Mouse (Mus musculus) forebrain, postnatal 0 days (tissue): ENCODE data around the gene Ptprd. TPM values are rescaled to one million over a fixed set of nuclear protein-coding genes. Genes with fewer than 3 reads are reported as not detected.

Experiments
- ATAC-seq: fragments of 200-750 bp; cut with Nextera tagmentation; 2 replicates; pipeline ENCODE4 v1.8.0; 2017; ENCODE audit warnings: mild to moderate bottlenecking, moderate library complexity
- DNase-seq: peaks from one replicate; pipeline ENCODE4 v3.0.0-alpha.2; 2015
- H3K27ac ChIP-seq: fragments of 300-500 bp; sonication (generic); 2 replicates; pipeline ENCODE4 v1.5.1; 2014; ENCODE audit warnings: low read depth, mild to moderate bottlenecking, antibody characterized with exemption, low read length, moderate library complexity, mixed read lengths
- H3K27me3 ChIP-seq: fragments of 300-500 bp; sonication (generic); 2 replicates; pipeline ENCODE4 v1.6.1; 2014; ENCODE audit warnings: mild to moderate bottlenecking, low read length, mixed read lengths; ENCODE audit not compliant: insufficient read depth
- H3K36me3 ChIP-seq: fragments of 300-500 bp; sonication (generic); 2 replicates; pipeline ENCODE4 v1.6.1; 2014; ENCODE audit warnings: mild to moderate bottlenecking, moderate library complexity; ENCODE audit not compliant: insufficient read depth
- H3K4me1 ChIP-seq: fragments of 300-500 bp; sonication (generic); 2 replicates; pipeline ENCODE4 v1.6.1; 2014; ENCODE audit warnings: antibody characterized with exemption; ENCODE audit not compliant: insufficient read depth
- H3K4me2 ChIP-seq: fragments of 300-500 bp; sonication (generic); 2 replicates; pipeline ENCODE4 v1.6.1; 2014; ENCODE audit warnings: low read depth, mild to moderate bottlenecking, moderate library complexity
- H3K4me3 ChIP-seq: fragments of 300-500 bp; sonication (generic); 2 replicates; pipeline ENCODE4 v1.5.1; 2014; ENCODE audit warnings: low read depth, low read length, mixed read lengths
- H3K9ac ChIP-seq: fragments of 300-500 bp; sonication (generic); 2 replicates; pipeline ENCODE4 v1.6.1; 2014; ENCODE audit warnings: mild to moderate bottlenecking
- H3K9me3 ChIP-seq: fragments of 300-500 bp; sonication (generic); 2 replicates; pipeline ENCODE4 v1.6.1; 2016; ENCODE audit warnings: low read length
- CTCF ChIP-seq: sonication (generic); IDR thresholded peaks from 2 replicates; pipeline ENCODE4 v1.5.1; 2016; ENCODE audit warnings: antibody characterized with exemption, control low read depth, low read depth
- WGBS: fragments of 180-500 bp; shearing (Covaris S2); extraction: QIAGEN DNeasy Blood & Tissue Kit; methylation state at CpG from one replicate; pipeline ENCODE4 v1.1.7; 2014; 5-methylcytosine and 5-hydroxymethylcytosine counted together
- polyA plus RNA-seq: library from polyadenylated mRNA; unstranded; fragments of >200 nt; fragmentation: Nextera tagmentation; extraction: Ambion mirVana; gene quantifications from 2 replicates; pipeline ENCODE4 v1.2.1, GENCODE M21; 2015
- total RNA-seq: library from RNA; depleted of rRNA; stranded (reverse); fragments of >200 nt; gene quantifications from 2 replicates; pipeline ENCODE4 v1.2.3, GENCODE M21; 2014

The Ptprd gene
- total and polyA plus RNA-seq, 2 experiments from 2014 or later: 58.3 to 120 TPM

- no peak for DNase-seq
- 64% methylated on average over 4 of the region's 4 CpGs for WGBS
These were observed 1550.0 kb downstream of the Ptprd start for GRCm38 (mm10) chr4:76661725-76662124.

GRCm38 (mm10) chr4:76660146-76660545, 1551.6 kb downstream of the Ptprd start:
- Histone ChIP-seq H3K4me3 (no peak overlapping the region), H3K27me3 (no peaks in the 10 kb centered on the region), H3K9me3 (no peaks in the 10 kb centered on the region), H3K9ac (no peak overlapping the region), H3K4me2 (no peak overlapping the region), H3K36me3 (no peaks in the 10 kb centered on the region), H3K27ac (no peak overlapping the region), H3K4me1 (no peaks in the 10 kb centered on the region)
- 89% methylated on average over 2 of the region's 2 CpGs for WGBS
- DNase-seq (no peak), ATAC-seq (no peak)
- TF ChIP-seq CTCF: no peak

More at GRCm38 (mm10) chr4:76661725-76662124, 1550.0 kb downstream of the Ptprd start:
- no peak overlapping the region for H3K9ac ChIP-seq
- no peak overlapping the region for H3K4me2 ChIP-seq
- no peak overlapping the region for H3K27ac ChIP-seq
- H3K9me3 ChIP-seq: no peaks in the 10 kb centered on the region
- H3K36me3 ChIP-seq: no peaks in the 10 kb centered on the region
- no peak overlapping the region for H3K4me3 ChIP-seq
- no peak for ATAC-seq
- no peaks in the 10 kb centered on the region for H3K27me3 ChIP-seq
- no peak for TF ChIP-seq CTCF
- no peaks in the 10 kb centered on the region for H3K4me1 ChIP-seq

GRCm38 (mm10) chr4:76656734-76657133, 1555.0 kb downstream of the Ptprd start:
- H3K27ac ChIP-seq: no peak overlapping the region
- ATAC-seq (no peak), DNase-seq (no peak)
- 82% methylated on average over 3 of the region's 3 CpGs for WGBS
- H3K4me1 ChIP-seq: no peaks in the 10 kb centered on the region
- no peak overlapping the region for H3K4me3 ChIP-seq
- TF ChIP-seq CTCF: no peak
- no peak overlapping the region for H3K4me2 ChIP-seq
- H3K9ac ChIP-seq: no peak overlapping the region
- no peaks in the 10 kb centered on the region for H3K9me3 ChIP-seq
- no peaks in the 10 kb centered on the region for H3K27me3 ChIP-seq
- H3K36me3 ChIP-seq: no peaks in the 10 kb centered on the region

- Histone ChIP-seq H3K4me3 (no peak overlapping the region), H3K27me3 (no peaks in the 10 kb centered on the region), H3K9me3 (no peaks in the 10 kb centered on the region), H3K36me3 (no peaks in the 10 kb centered on the region), H3K4me2 (no peak overlapping the region), H3K9ac (no peak overlapping the region), H3K4me1 (no peaks in the 10 kb centered on the region), H3K27ac (no peak overlapping the region)
- no peak for ATAC-seq
- TF ChIP-seq CTCF: no peak
- 96% methylated on average over 2 of the region's 2 CpGs for WGBS
- no peak for DNase-seq
These were observed 1558.8 kb downstream of the Ptprd start for GRCm38 (mm10) chr4:76652971-76653370.

GRCm38 (mm10) chr4:76621740-76622139, 1590.0 kb downstream of the Ptprd start:
- 54% methylated on average over 7 of the region's 7 CpGs for WGBS
- Histone ChIP-seq H3K27me3 (no peaks in the 10 kb centered on the region), H3K27ac (no peak overlapping the region), H3K9ac (no peak overlapping the region), H3K4me3 (no peak overlapping the region), H3K36me3 (no peaks in the 10 kb centered on the region), H3K9me3 (no peaks in the 10 kb centered on the region), H3K4me1 (no peaks in the 10 kb centered on the region), H3K4me2 (no peak overlapping the region)
- DNase-seq: peak; percentile 34
- ATAC-seq: peak; percentile 78
- no peak for TF ChIP-seq CTCF

- Histone ChIP-seq H3K4me1 (no peaks in the 10 kb centered on the region), H3K4me2 (no peak overlapping the region), H3K27ac (no peak overlapping the region), H3K36me3 (no peaks in the 10 kb centered on the region), H3K9ac (no peak overlapping the region), H3K9me3 (no peaks in the 10 kb centered on the region), H3K4me3 (no peak overlapping the region), H3K27me3 (no peaks in the 10 kb centered on the region)
- ATAC-seq: no peak
- TF ChIP-seq CTCF: no peak
- WGBS: 85% methylated on average over 6 of the region's 6 CpGs
- no peak for DNase-seq
These were observed 1595.1 kb downstream of the Ptprd start for GRCm38 (mm10) chr4:76616614-76617013.

- H3K27ac ChIP-seq: no peak overlapping the region
- H3K9ac ChIP-seq: no peak overlapping the region
- H3K9me3 ChIP-seq: no peaks in the 10 kb centered on the region
- WGBS: 28% methylated on average over 7 of the region's 7 CpGs
- no peak overlapping the region for H3K4me3 ChIP-seq
- H3K36me3 ChIP-seq: no peaks in the 10 kb centered on the region
- H3K4me2 ChIP-seq: no peak overlapping the region
- DNase-seq (no peak), ATAC-seq (no peak)
- no peaks in the 10 kb centered on the region for H3K4me1 ChIP-seq
- no peak for TF ChIP-seq CTCF
- H3K27me3 ChIP-seq: no peaks in the 10 kb centered on the region
These were observed 1603.5 kb downstream of the Ptprd start for GRCm38 (mm10) chr4:76608246-76608645.

- 82% methylated on average over 2 of the region's 2 CpGs for WGBS
These were observed 1605.0 kb downstream of the Ptprd start for GRCm38 (mm10) chr4:76606808-76607207.

More at GRCm38 (mm10) chr4:76606808-76607207, 1605.0 kb downstream of the Ptprd start:
- Histone ChIP-seq H3K4me1 (no peaks in the 10 kb centered on the region), H3K36me3 (no peaks in the 10 kb centered on the region), H3K27ac (no peak overlapping the region), H3K27me3 (no peaks in the 10 kb centered on the region), H3K4me2 (no peak overlapping the region), H3K9ac (no peak overlapping the region), H3K4me3 (no peak overlapping the region), H3K9me3 (no peaks in the 10 kb centered on the region)
- DNase-seq: no peak
- ATAC-seq: no peak
- TF ChIP-seq CTCF: no peak
